Mouse (Mus musculus) small intestine, adult 2 months (tissue): Measurements from ENCODE around the gene Astn1.

Source experiments
- CTCF ChIP-seq: fragments of 200-500 bp; IDR thresholded peaks from 2 replicates; pipeline ENCODE4 v1.5.1; 2012; ENCODE audit warnings: low read depth, mild to moderate bottlenecking, control low read depth, inconsistent platforms, low read length, moderate library complexity, mixed read lengths; ENCODE audit not compliant: insufficient replicate concordance, insufficient read length; ENCODE audit errors: extremely low read depth
- POLR2A ChIP-seq: fragments of 200-500 bp; IDR thresholded peaks from 2 replicates; pipeline ENCODE4 v1.6.1; 2012; ENCODE audit warnings: low read depth, mild to moderate bottlenecking, control low read depth, inconsistent platforms, low read length, moderate library complexity

DNA sequence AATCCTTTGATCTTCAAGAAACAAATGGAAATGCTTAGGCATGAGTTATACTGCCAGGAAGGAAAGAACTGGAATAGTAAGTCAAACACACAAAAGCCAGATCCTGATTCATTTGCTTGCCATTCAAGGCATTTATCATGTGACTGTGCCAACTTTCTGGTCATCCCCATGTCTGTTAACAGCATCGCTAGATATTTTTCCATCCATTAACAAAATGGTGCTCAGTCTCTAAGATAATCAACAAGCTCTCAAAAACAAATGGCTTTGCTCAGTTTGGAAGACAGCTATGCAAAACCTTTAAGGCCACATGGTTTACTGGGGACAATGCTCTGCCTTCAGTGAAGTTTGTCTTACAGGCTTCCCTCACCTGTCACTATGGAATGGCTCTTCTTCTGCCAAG is 115.8 kb downstream of the Astn1 start:
- TF ChIP-seq POLR2A (no peak), CTCF (no peak)
